Mouse (Mus musculus) T-helper 1 cell (primary cell): ENCODE data around the gene Hdhd5.

Experiments used
- in situ Hi-C: fragments of 300-600 bp; cut with MboI, MseI; formaldehyde crosslinking; loops from one replicate; pipeline ENCODE4 v1.15.1; 2025; ENCODE audit warnings: high pct_unique_total_duplicates

Hdhd5 gene

GRCm38 (mm10) chr6:120531020-120531965, at the start of gene Hdhd5:
Gene Hdhd5, minus strand, starts transcription at chr6:120531319.
- in situ Hi-C loops: no loop called here

- in situ Hi-C loops: no loop called here
These were observed 49.5 kb upstream of the Hdhd5 start for GRCm38 (mm10) chr6:120580713-120581015.

DNA sequence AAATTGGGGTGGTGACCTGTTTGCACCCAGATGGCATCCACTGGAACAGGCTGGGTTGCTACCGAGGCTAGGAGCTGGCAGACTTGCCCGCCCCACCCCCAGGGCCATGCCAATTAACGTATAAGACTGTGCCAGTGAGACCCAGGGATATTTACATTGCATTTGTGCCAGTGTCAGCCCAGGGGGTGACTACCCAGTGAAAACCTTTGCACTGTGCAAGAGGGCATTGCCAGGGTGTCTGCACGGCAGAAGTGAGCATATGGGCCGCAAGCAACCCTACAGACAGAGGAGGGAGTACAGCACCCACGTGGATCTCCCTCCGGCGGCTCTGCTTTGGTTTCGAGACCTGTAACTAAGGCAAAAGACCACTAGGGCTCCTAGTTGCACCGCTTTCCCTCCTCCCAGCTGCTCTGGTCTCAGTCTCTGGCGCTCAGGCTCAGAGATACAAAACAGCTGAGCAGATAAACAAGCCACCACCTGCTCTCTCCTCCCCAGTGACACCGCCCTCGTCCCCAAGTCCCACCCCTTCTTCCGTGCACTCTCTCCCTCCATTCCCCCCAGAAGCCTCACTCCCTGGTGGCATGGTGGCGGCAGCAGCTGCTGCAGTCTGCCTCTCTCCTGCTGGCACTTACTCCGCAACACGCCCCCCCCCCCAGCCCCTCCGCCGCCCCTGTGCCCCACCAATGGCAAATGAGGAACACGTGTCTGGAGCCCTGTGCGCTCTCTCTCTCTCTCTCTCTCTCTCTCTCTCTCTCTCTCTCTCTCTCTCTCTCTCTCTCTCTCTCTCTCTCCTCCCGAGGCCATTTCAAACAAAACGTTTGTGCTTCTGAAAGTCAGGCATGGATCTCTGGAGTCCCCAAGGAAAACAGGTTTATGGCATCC, 49.0 kb upstream of the Hdhd5 start:
- in situ Hi-C loops: no loop called here

- in situ Hi-C loops: no loop called here
These were observed 48.2 kb upstream of the Hdhd5 start for GRCm38 (mm10) chr6:120579110-120579830.

GRCm38 (mm10) chr6:120578471-120578870, 47.4 kb upstream of the Hdhd5 start:
- in situ Hi-C loops: no loop called here

DNA sequence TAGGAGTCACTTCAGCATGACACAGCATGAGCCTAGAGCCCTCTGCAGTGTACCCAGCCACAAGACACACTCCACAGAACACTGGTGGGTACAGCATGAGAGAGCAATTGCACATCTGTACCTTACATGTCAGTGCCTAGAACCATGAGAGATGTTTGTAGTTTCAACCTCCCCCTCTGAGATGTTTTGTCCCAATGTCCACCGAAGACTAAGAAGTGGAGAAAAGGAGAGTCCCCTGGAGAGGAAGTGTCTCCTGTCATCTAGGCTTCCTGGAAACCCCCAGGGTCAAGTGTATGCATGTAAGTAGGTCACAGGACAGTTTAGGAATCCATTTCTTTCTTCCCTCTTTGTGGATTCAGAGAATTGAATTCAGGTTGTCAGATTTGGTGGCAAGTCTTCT, 41.3 kb upstream of the Hdhd5 start:
- in situ Hi-C loops: no loop called here

DNA sequence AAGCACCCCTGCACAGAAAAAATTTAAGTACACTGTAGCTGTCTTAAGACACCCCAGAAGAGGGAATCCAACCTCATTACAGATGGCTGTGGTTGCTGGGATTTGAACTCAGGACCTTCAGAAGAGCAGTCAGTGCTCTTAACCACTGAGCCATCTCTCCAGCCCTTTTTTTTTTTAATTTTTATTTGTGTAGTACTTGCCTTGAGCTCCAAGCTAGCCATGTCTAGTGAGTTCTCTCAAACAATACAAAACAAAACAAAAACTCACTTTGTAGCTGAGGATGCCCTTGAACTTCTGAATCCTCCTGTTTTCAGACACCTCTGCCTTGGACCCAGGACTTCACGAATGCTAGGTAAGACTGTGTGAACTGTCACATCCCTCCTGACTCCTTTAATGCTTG, 37.1 kb upstream of the Hdhd5 start:
- in situ Hi-C loops: no loop called here

- in situ Hi-C loops: no loop called here
These were observed 36.1 kb upstream of the Hdhd5 start for GRCm38 (mm10) chr6:120566911-120567909.

GRCm38 (mm10) chr6:120556641-120557040, 25.5 kb upstream of the Hdhd5 start:
- in situ Hi-C loops: no loop called here

GRCm38 (mm10) chr6:120555983-120556567, 25.0 kb upstream of the Hdhd5 start:
- in situ Hi-C loops: no loop called here

- in situ Hi-C loops: no loop called here
These were observed 24.0 kb upstream of the Hdhd5 start for GRCm38 (mm10) chr6:120555152-120555551.

- in situ Hi-C loops: no loop called here
These were observed 19.1 kb upstream of the Hdhd5 start for GRCm38 (mm10) chr6:120550173-120550572.

- in situ Hi-C loops: no loop called here
These were observed 17.5 kb upstream of the Hdhd5 start for GRCm38 (mm10) chr6:120548581-120548980.

- in situ Hi-C loops: no loop called here
These were observed 15.9 kb upstream of the Hdhd5 start for GRCm38 (mm10) chr6:120546973-120547372.

DNA sequence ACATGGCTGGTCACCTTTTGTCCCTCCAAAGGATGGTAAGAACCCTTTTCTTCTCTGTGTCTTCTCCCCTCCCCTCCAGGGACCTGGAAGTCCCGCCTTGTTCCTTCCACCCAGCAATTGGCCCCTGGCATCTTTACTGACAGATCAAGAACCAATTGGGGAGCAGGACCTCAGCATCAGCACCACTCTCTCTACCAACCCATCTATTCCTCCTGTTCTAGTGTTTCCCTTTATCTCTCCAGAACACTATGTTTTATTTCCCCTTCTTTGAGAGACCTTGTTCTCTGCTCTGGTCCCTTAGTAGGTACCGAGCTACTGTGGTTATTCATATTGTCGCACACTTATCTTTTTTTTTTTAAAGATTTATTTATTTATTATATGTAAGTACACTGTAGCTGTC, 15.2 kb upstream of the Hdhd5 start:
- in situ Hi-C loops: no loop called here

DNA sequence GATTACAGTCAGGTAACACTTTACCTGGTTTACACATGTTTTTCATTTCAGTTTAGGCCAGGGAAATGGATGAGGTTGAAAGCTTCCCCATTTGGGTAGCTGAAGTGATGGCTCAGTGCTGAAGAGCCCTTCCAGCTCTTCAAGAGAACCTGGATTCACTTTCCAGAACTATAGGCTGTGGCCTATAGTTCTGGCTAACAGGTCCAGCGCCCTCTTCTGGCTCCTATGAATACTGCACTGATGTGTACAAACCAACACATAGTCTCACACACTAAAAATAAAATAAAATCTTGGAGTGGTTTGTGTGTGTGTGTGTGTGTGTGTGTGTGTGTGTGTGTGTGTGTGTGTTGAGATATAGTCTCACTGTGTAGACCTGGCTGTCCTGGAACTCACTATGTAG, 10.9 kb upstream of the Hdhd5 start:
- in situ Hi-C loops: no loop called here

DNA sequence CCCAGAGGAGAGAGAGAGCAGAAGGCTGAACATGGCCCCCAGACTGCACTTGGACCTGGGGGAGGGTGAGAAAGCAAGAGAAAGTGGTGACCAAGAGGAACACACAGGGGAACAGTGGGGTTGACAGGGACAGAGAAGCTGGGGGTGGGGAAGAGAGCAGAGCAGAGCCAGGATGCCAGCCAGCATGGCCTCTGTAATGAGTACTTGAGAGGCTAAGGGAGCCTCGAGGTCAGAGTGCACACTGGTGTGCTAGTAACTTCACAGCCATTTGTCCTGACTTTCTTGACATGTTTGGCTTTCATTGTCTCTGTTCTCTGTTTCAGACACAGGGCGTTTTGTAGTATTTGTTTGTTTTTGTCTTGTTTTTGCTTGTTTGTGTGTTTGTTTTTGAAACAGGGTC, 10.3 kb upstream of the Hdhd5 start:
- in situ Hi-C loops: no loop called here

- in situ Hi-C loops: no loop called here
These were observed 8.7 kb upstream of the Hdhd5 start for GRCm38 (mm10) chr6:120539781-120540231.

DNA sequence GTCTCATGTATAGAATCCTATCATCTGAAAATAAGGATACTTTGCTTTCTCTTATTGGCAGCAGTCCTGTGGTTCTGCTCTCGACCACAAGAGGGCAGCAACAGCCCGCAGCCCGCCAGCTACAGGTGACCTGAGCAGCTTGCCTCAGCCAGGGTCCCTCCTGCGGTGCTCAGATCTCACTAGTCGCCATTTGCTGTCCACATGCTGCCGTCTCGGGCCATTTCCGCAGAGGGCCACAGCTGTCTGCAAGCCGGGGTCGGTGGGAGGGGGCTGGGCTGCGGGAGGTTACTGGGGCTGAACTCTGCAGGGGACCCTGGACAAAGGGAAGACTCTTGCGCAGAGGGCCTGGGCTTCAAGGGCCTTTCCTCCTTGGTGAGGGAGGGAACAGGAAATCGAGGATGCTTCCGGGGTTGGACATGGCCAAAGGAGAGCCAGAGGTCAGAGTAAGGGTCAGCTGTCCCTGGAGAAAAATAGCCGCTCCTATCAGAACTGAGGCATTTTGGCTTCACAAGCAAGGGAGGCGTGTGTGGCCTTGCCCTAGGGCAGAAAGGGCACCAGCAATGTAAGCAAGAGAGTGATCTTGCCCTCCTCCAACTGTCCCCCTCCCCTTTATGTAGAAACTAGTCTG, 8.1 kb upstream of the Hdhd5 start:
- in situ Hi-C loops: no loop called here

GRCm38 (mm10) chr6:120536337-120536736, 5.2 kb upstream of the Hdhd5 start:
- in situ Hi-C loops: no loop called here
